Mouse (Mus musculus): ENCODE results near the gene Zzef1.

Gene Zzef1

GRCm38 (mm10) chr11:72954216-72954615 is 158.2 kb downstream of the Zzef1 start:
- in situ Hi-C loops (cut with MboI, MseI): no loop called here

GRCm38 (mm10) chr11:72955339-72955974 is 159.4 kb downstream of the Zzef1 start:
- in situ Hi-C loops (cut with MboI, MseI): no loop called here

GRCm38 (mm10) chr11:72957318-72957717 is 161.3 kb downstream of the Zzef1 start:
- in situ Hi-C loops (cut with MboI, MseI): no loop called here

- in situ Hi-C loops (cut with MboI, MseI): no loop called here
These were observed 164.1 kb downstream of the Zzef1 start for GRCm38 (mm10) chr11:72959924-72960679.

GRCm38 (mm10) chr11:72960723-72961071 is 164.7 kb downstream of the Zzef1 start:
- in situ Hi-C loops (cut with MboI, MseI): no loop called here

GRCm38 (mm10) chr11:72961072-72961980 is 165.3 kb downstream of the Zzef1 start, which contains the start of gene Atp2a3:
Gene Atp2a3, plus strand, starts transcription at chr11:72961169.
- in situ Hi-C loops (cut with MboI, MseI): no loop called here

GRCm38 (mm10) chr11:72962378-72962777 is 166.4 kb downstream of the Zzef1 start:
- in situ Hi-C loops (cut with MboI, MseI): no loop called here

GRCm38 (mm10) chr11:72963058-72963788 is 167.2 kb downstream of the Zzef1 start:
- in situ Hi-C loops (cut with MboI, MseI): no loop called here

GRCm38 (mm10) chr11:72963789-72964294 is 167.8 kb downstream of the Zzef1 start:
- in situ Hi-C loops (cut with MboI, MseI): no loop called here

- in situ Hi-C loops (cut with MboI, MseI): loop anchor here (5.0 kb wide), 1 partner anchor 38 kb away; no protein-coding TSS in a partner anchor
These were observed 179.0 kb downstream of the Zzef1 start for GRCm38 (mm10) chr11:72974995-72975503.

Measured in regulatory T cell (primary cell).